Mouse (Mus musculus) neural tube, postnatal 0 days (tissue): ENCODE measurements around the gene Mtmr2. TPM values are rescaled to one million over a fixed set of nuclear protein-coding genes. Genes with fewer than 3 reads are reported as not detected.

ENCODE experiments used
- polyA plus RNA-seq: library from polyadenylated mRNA; unstranded; fragments of >200 nt; fragmentation: Nextera tagmentation; extraction: Ambion mirVana; gene quantifications from 2 replicates; pipeline ENCODE4 v1.2.1, GENCODE M21; 2015

Mtmr2 gene
- 44.5 and 46.0 TPM in 2 replicates for polyA plus RNA-seq

GRCm38 (mm10) chr9:13748404-13748797 is at the start of gene Mtmr2:
TSS of gene Mtmr2 (plus strand) at chr9:13748410.

GRCm38 (mm10) chr9:13826832-13827405 is 78.7 kb downstream of the Mtmr2 start, which contains the start of gene Cep57:
TSS of gene Cep57 (minus strand) at chr9:13827107.

GRCm38 (mm10) chr9:13827406-13828086 is 79.3 kb downstream of the Mtmr2 start, which contains the start of gene Fam76b:
TSS of gene Fam76b (plus strand) at chr9:13827716.

Other genes with a start within 250 kb of the Mtmr2 start
- gene Cep57, start 78.7 kb downstream of the Mtmr2 start, polyA plus RNA-seq: 30.6 and 35.5 TPM in 2 replicates
- 13.1 and 14.4 TPM in 2 replicates for gene Fam76b, start 79.3 kb downstream of the Mtmr2 start, polyA plus RNA-seq